Mouse (Mus musculus) forebrain, embryonic 14.5 days (tissue): ENCODE data around the gene Creb5. TPM values are rescaled to one million over a fixed set of nuclear protein-coding genes. Genes with fewer than 3 reads are reported as not detected.

Experiments used
- ATAC-seq: fragments of 200-750 bp; cut with Nextera tagmentation; 2 replicates; pipeline ENCODE4 v1.8.0; 2017; ENCODE audit warnings: mild to moderate bottlenecking, moderate library complexity
- DNase-seq: peaks from one replicate; pipeline ENCODE4 v3.0.0-alpha.2; 2015; ENCODE audit warnings: low spot score
- H3K27ac ChIP-seq: fragments of 300-500 bp; sonication (generic); 2 replicates; pipeline ENCODE4 v1.5.1; 2014; ENCODE audit warnings: low read depth, mild to moderate bottlenecking, control low read depth, low read length, moderate library complexity
- H3K27me3 ChIP-seq: fragments of 300-500 bp; sonication (generic); replicated peaks from 2 replicates; pipeline ENCODE4 v1.6.1; 2014; ENCODE audit warnings: low read length, control low read depth, mixed read lengths; ENCODE audit not compliant: control insufficient read depth, insufficient read depth
- H3K36me3 ChIP-seq: fragments of 300-500 bp; sonication (generic); 2 replicates; pipeline ENCODE4 v1.6.1; 2014; ENCODE audit warnings: low read length, control low read depth; ENCODE audit not compliant: control insufficient read depth, insufficient read depth
- H3K4me1 ChIP-seq: fragments of 300-500 bp; sonication (generic); 2 replicates; pipeline ENCODE4 v1.6.1; 2014; ENCODE audit warnings: antibody characterized with exemption, low read length, control low read depth; ENCODE audit not compliant: control insufficient read depth, insufficient read depth
- H3K4me2 ChIP-seq: fragments of 300-500 bp; sonication (generic); 2 replicates; pipeline ENCODE4 v1.6.1; 2014; ENCODE audit warnings: mild to moderate bottlenecking, control low read depth, low read length
- H3K4me3 ChIP-seq: fragments of 300-500 bp; sonication (generic); 2 replicates; pipeline ENCODE4 v1.5.1; 2014; ENCODE audit warnings: low read depth, low read length, control low read depth
- H3K9ac ChIP-seq: fragments of 300-500 bp; sonication (generic); 2 replicates; pipeline ENCODE4 v1.6.1; 2014; ENCODE audit warnings: mild to moderate bottlenecking, low read length, control low read depth, moderate library complexity
- H3K9me3 ChIP-seq: fragments of 300-500 bp; sonication (generic); replicated peaks from 2 replicates; pipeline ENCODE4 v1.6.1; 2016; ENCODE audit warnings: low read length, control low read depth, mixed read lengths; ENCODE audit not compliant: control insufficient read depth
- WGBS: fragments of 180-500 bp; shearing (Covaris S2); extraction: QIAGEN DNeasy Blood & Tissue Kit; methylation state at CpG from one replicate; pipeline ENCODE4 v1.1.7; 2014; 5-methylcytosine and 5-hydroxymethylcytosine counted together
- polyA plus RNA-seq: library from polyadenylated mRNA; unstranded; fragments of >200 nt; fragmentation: Nextera tagmentation; extraction: Ambion mirVana; gene quantifications from 2 replicates; pipeline ENCODE4 v1.2.1, GENCODE M21; 2014

Creb5 gene
- polyA plus RNA-seq, 1 experiment from 2014 or later, result 8.5 TPM

- Histone ChIP-seq H3K4me3 (no peak overlapping the region), H3K27me3 (no peaks in the 10 kb centered on the region), H3K9me3 (no peaks in the 10 kb centered on the region), H3K9ac (no peak overlapping the region; the same call in 1 of the 2 replicates), H3K36me3 (no peaks in the 10 kb centered on the region), H3K4me2 (peak overlapping the region; percentile 46; the same call in 1 of the 2 replicates), H3K27ac (peak overlapping the region; percentile 56), H3K4me1 (peaks cover 20% of the 10 kb centered on the region)
- no peak for DNase-seq
- WGBS, result 48% methylated on average over 4 of the region's 4 CpGs
- ATAC-seq, result no peak
Measured at GRCm38 (mm10) chr6:53572456-53572855, 285.4 kb downstream of the Creb5 start.

DNA sequence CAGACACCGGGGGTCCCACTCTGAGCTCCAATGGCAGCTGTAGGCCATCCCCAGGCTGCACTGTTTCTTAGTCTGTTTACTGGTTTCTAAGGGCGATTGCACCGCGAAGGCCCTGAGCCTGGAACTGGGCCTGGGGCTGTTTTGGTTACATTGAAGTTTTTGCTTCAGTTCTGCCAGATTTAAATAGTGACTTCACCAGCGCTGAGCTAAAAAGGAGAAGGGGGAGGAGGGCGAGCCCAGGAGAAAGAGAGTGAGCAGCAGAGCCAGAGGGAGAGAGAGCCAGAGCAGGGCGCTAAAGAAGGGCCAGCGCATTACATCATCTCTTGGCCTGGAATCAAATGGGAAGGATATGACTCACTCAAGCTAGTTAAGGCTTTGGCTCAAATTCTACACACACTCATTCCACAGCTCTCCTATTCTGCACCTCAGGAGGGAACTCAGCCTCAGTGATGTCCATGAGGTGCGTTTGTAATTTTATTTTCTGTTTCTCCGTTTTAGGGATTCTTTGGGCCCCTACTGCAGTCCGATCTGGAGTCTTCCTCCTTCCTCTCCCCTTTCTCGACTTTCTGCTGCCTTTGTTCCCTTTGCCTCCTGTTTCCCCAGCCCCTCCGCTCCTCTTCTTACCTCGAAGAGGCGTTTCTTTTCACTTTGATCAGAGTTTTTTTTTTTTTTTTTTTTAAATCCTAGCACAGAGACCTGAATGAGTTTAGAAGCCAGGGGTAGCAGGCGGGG lies 286.1 kb downstream of the Creb5 start:
- peak overlapping the region; percentile 27 for H3K4me3 ChIP-seq
- H3K27me3 ChIP-seq, result no peaks in the 10 kb centered on the region
- no peaks in the 10 kb centered on the region for H3K36me3 ChIP-seq
- DNase-seq (peak; percentile 97), ATAC-seq (peak; percentile 95)
- peak overlapping the region; percentile 43; the same call in 1 of the 2 replicates for H3K9ac ChIP-seq
- peak overlapping the region; percentile 46 for H3K4me2 ChIP-seq
- 1% methylated on average over 15 of the region's 16 CpGs for WGBS
- peaks cover 20% of the 10 kb centered on the region for H3K4me1 ChIP-seq
- peak overlapping the region; percentile 78 for H3K27ac ChIP-seq
- H3K9me3 ChIP-seq, result no peaks in the 10 kb centered on the region

- Histone ChIP-seq H3K36me3 (no peaks in the 10 kb centered on the region), H3K4me3 (peak overlapping the region; percentile 27), H3K9me3 (no peaks in the 10 kb centered on the region), H3K27ac (peak overlapping the region; percentile 78), H3K4me1 (peaks cover 20% of the 10 kb centered on the region), H3K4me2 (peak overlapping the region; percentile 46), H3K9ac (peak overlapping the region; percentile 43; the same call in 1 of the 2 replicates), H3K27me3 (no peaks in the 10 kb centered on the region)
- ATAC-seq (peak; percentile 37), DNase-seq (peak; percentile 69)
- under 1% methylated on average over 6 of the region's 6 CpGs for WGBS
Measured at GRCm38 (mm10) chr6:53573711-53574065, 286.6 kb downstream of the Creb5 start.

DNA sequence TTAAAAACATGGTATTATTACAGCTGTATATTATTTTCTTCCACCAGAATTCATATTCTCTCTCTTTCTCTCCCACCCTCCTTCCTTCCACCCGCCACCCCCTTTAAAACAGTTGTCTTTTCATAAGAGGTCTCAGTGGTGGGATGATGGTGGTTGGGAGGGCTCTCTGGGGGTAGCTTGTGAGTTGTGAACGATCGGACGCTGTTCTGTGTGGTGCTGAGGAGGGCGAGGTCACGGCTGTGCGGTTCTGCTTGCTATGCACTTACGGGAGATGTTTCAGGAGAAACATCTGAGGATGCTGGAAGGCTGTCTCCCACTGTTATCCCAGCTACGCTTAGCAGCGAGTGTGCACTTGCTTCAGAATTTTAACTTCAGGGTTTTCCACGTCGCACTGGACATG lies 287.0 kb downstream of the Creb5 start:
- Histone ChIP-seq H3K9ac (peak overlapping the region; percentile 43), H3K27ac (peak overlapping the region; percentile 78), H3K9me3 (no peaks in the 10 kb centered on the region), H3K4me2 (peak overlapping the region; percentile 46), H3K4me1 (peaks cover 18% of the 10 kb centered on the region), H3K36me3 (no peaks in the 10 kb centered on the region), H3K27me3 (no peaks in the 10 kb centered on the region), H3K4me3 (peak overlapping the region; percentile 27)
- 14% methylated on average over 12 of the region's 12 CpGs for WGBS
- no peak for DNase-seq
- no peak for ATAC-seq

GRCm38 (mm10) chr6:53575191-53575590 lies 288.1 kb downstream of the Creb5 start:
- no peak for DNase-seq
- H3K9ac ChIP-seq, result peak overlapping the region; percentile 43; the same call in 1 of the 2 replicates
- H3K36me3 ChIP-seq, result no peaks in the 10 kb centered on the region
- WGBS, result 45% methylated on average over 4 of the region's 4 CpGs
- H3K9me3 ChIP-seq, result no peaks in the 10 kb centered on the region
- H3K4me3 ChIP-seq, result no peak overlapping the region
- no peak overlapping the region for H3K27ac ChIP-seq
- H3K4me2 ChIP-seq, result peak overlapping the region; percentile 46
- no peak for ATAC-seq
- H3K27me3 ChIP-seq, result no peaks in the 10 kb centered on the region
- H3K4me1 ChIP-seq, result peaks cover 11% of the 10 kb centered on the region; the same call in 1 of the 2 replicates

GRCm38 (mm10) chr6:53575836-53576235 lies 288.8 kb downstream of the Creb5 start:
- no peaks in the 10 kb centered on the region for H3K27me3 ChIP-seq
- H3K4me1 ChIP-seq, result peaks cover 11% of the 10 kb centered on the region; the same call in 1 of the 2 replicates
- ATAC-seq, result no peak

DNA sequence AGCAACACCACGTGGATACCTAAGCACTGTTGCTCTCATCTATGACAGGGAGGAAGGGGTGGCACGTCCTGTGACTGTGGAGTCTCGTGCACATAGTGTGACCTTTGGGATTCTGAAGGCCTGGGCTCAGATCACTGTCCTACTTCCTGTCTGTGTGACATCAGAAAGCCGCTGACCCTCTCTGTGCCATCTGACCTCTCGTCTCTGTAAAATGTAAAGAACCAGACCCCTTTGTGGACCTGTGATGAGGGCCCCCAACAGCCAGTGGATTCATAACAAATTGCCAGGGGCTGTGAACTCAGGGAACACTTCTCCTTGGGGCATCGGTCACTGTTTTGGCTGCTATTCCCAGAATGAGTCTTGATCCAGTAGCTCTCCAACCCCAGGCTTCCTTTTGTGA lies 289.8 kb downstream of the Creb5 start:
- no peak overlapping the region for H3K4me2 ChIP-seq
- no peak overlapping the region; the same call in 1 of the 2 replicates for H3K9ac ChIP-seq
- H3K27ac ChIP-seq, result no peak overlapping the region
- 92% methylated on average over 6 of the region's 6 CpGs for WGBS
- H3K4me3 ChIP-seq, result no peak overlapping the region
- H3K36me3 ChIP-seq, result no peaks in the 10 kb centered on the region
- ATAC-seq, result no peak
- no peaks in the 10 kb centered on the region for H3K9me3 ChIP-seq
- no peaks in the 10 kb centered on the region for H3K27me3 ChIP-seq
- peaks cover 11% of the 10 kb centered on the region; the same call in 1 of the 2 replicates for H3K4me1 ChIP-seq
- DNase-seq, result no peak

More at GRCm38 (mm10) chr6:53575836-53576235, 288.8 kb downstream of the Creb5 start:
- 95% methylated on average over 3 of the region's 3 CpGs for WGBS
- no peak for DNase-seq
- H3K4me3 ChIP-seq, result no peak overlapping the region
- H3K9me3 ChIP-seq, result no peaks in the 10 kb centered on the region
- H3K36me3 ChIP-seq, result no peaks in the 10 kb centered on the region
- H3K9ac ChIP-seq, result no peak overlapping the region
- no peak overlapping the region for H3K27ac ChIP-seq
- no peak overlapping the region for H3K4me2 ChIP-seq

DNA sequence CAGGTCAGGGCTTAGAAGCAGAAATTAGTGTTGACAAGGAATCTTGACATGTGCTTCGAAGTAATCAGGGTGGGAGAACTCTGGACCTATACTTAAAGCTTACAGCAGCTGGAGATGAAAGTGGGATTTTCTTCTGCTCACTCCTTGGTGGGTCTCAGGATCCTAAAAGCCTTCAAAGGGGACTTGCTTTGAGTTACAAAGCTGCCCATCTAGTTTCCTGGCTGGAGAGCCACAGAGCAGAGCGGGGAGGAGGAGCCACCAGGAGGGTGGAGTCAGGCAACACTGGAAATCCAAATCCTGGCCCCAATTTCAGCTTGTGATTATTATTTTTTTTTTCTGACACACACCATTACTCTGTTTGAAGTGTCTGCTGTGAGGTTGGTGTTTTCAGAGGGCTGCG lies 290.7 kb downstream of the Creb5 start:
- Histone ChIP-seq H3K27me3 (no peaks in the 10 kb centered on the region), H3K4me1 (peaks cover 7% of the 10 kb centered on the region), H3K9me3 (no peaks in the 10 kb centered on the region), H3K4me3 (no peak overlapping the region), H3K27ac (no peak overlapping the region), H3K36me3 (no peaks in the 10 kb centered on the region), H3K9ac (no peak overlapping the region), H3K4me2 (no peak overlapping the region)
- 77% methylated on average over 3 of the region's 3 CpGs for WGBS
- no peak for ATAC-seq
- no peak for DNase-seq

GRCm38 (mm10) chr6:53580346-53580745 lies 293.3 kb downstream of the Creb5 start:
- no peak overlapping the region for H3K4me3 ChIP-seq
- no peak overlapping the region for H3K9ac ChIP-seq
- peaks cover 25% of the 10 kb centered on the region for H3K4me1 ChIP-seq
- no peaks in the 10 kb centered on the region for H3K9me3 ChIP-seq
- no peak overlapping the region for H3K27ac ChIP-seq
- no peaks in the 10 kb centered on the region for H3K36me3 ChIP-seq
- no peak for ATAC-seq
- no peaks in the 10 kb centered on the region for H3K27me3 ChIP-seq
- WGBS, result 80% methylated on average over 7 of the region's 7 CpGs
- H3K4me2 ChIP-seq, result no peak overlapping the region
- no peak for DNase-seq
